Mouse (Mus musculus) ES-E14 (cell line): ENCODE results near the gene Mrpl58.

ENCODE experiments used
- HCFC1 ChIP-seq: IDR thresholded peaks from 2 replicates; pipeline ENCODE4 v1.6.1; 2012; ENCODE audit warnings: low read length, inconsistent platforms, borderline replicate concordance; ENCODE audit not compliant: insufficient read depth
- ZNF384 ChIP-seq: IDR thresholded peaks from 2 replicates; pipeline ENCODE4 v1.6.1; 2012; ENCODE audit warnings: low read depth, low read length, inconsistent platforms

DNA sequence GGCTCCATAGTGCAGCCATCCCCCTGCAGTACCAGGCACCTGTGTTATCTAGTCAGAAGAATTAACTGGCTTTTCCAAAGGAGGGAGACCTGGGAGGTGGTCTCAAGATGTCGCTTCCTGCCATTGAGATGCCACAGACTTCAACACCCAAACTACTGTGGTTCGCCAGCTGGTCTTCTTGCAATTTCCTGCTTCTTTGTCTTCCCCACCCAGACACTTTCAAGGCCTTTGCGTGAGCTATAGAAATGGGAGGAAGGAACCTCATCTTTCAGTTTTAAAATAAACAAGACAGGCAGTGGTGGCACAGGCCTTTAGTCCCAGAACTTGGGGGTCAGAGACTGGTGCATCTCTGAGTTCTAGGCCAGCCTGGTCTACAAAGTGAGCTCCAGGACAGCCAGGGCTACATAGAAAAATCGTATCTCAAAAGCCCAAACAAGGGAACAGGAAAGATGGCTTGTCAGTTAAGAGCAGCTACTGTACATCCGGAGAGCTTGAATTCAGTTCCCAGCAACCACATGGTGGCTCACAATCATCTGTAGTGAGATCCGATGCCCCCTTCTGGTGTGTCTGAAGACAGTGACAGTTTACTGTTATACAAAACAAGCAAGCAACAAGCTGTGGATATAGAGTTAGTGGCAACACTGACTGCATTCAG, 4.8 kb downstream of the Mrpl58 start:
- TF ChIP-seq ZNF384 (no peak), HCFC1 (no peak)
